Mouse (Mus musculus) frontal cortex, postnatal 25 days (tissue): ENCODE measurements around the gene Tom1l1.

Source experiments
- DNase-seq, 2 experiments: peaks; one replicate each; pipeline ENCODE4 v3.0.0; 2022; ENCODE audit warnings: low spot score in 2 of 2

Tom1l1 gene

GRCm38 (mm10) chr11:90622044-90622443 is 66.1 kb downstream of the Tom1l1 start:
- no peak for DNase-seq

GRCm38 (mm10) chr11:90616431-90616830 is 71.7 kb downstream of the Tom1l1 start:
- no peak for DNase-seq

- DNase-seq: no peak
Observed at GRCm38 (mm10) chr11:90614743-90615142, 73.4 kb downstream of the Tom1l1 start.

GRCm38 (mm10) chr11:90612118-90612517 is 76.0 kb downstream of the Tom1l1 start:
- no peak for DNase-seq

GRCm38 (mm10) chr11:90603066-90603465 is 85.1 kb downstream of the Tom1l1 start:
- DNase-seq: no peak

- DNase-seq: no peak
Observed at GRCm38 (mm10) chr11:90595826-90596225, 92.3 kb downstream of the Tom1l1 start.
